Mouse (Mus musculus) liver, embryonic 11.5 days (tissue): ENCODE data around the gene Sf3a2. TPM values are rescaled to one million over a fixed set of nuclear protein-coding genes. Genes with fewer than 3 reads are reported as not detected.

Experiments used
- ATAC-seq: fragments of 200-750 bp; cut with Nextera tagmentation; replicated peaks from 2 replicates; pipeline ENCODE4 v1.8.0; 2017; ENCODE audit warnings: moderate number of reproducible peaks, mild to moderate bottlenecking, moderate TSS enrichment, moderate library complexity; ENCODE audit not compliant: low FRiP score
- DNase-seq: peaks from one replicate; pipeline ENCODE4 v3.0.0-alpha.2; 2017; ENCODE audit warnings: low spot score
- H3K27ac ChIP-seq: fragments of 300-500 bp; sonication (generic); 2 replicates; pipeline ENCODE4 v1.5.1; 2014; ENCODE audit warnings: mild to moderate bottlenecking, low read depth, low read length, control low read depth
- H3K27me3 ChIP-seq: fragments of 300-500 bp; sonication (generic); replicated peaks from 2 replicates; pipeline ENCODE4 v1.6.1; 2014; ENCODE audit warnings: low read length, mixed read lengths; ENCODE audit not compliant: control insufficient read depth, insufficient read depth
- H3K36me3 ChIP-seq: fragments of 300-500 bp; sonication (generic); 2 replicates; pipeline ENCODE4 v1.6.1; 2014; ENCODE audit warnings: mild to moderate bottlenecking, low read length, moderate library complexity, mixed read lengths; ENCODE audit not compliant: control insufficient read depth, insufficient read depth
- H3K4me1 ChIP-seq: fragments of 300-500 bp; sonication (generic); replicated peaks from 2 replicates; pipeline ENCODE4 v1.6.1; 2014; ENCODE audit warnings: low read length, mixed read lengths; ENCODE audit not compliant: control insufficient read depth, insufficient read depth
- H3K4me2 ChIP-seq: fragments of 300-500 bp; sonication (generic); 2 replicates; pipeline ENCODE4 v1.6.1; 2014; ENCODE audit warnings: mild to moderate bottlenecking, control low read depth, moderate library complexity
- H3K4me3 ChIP-seq: fragments of 300-500 bp; sonication (generic); 2 replicates; pipeline ENCODE4 v1.5.1; 2014; ENCODE audit warnings: low read depth, low read length, control low read depth
- H3K9ac ChIP-seq: fragments of 300-500 bp; sonication (generic); 2 replicates; pipeline ENCODE4 v1.6.1; 2014; ENCODE audit warnings: low read depth, low read length, control low read depth
- H3K9me3 ChIP-seq: fragments of 300-500 bp; sonication (generic); 2 replicates; pipeline ENCODE4 v1.6.1; 2016; ENCODE audit warnings: low read length, inconsistent platforms, mixed read lengths; ENCODE audit not compliant: control insufficient read depth
- WGBS: fragments of 180-500 bp; shearing (Covaris S2); extraction: QIAGEN DNeasy Blood & Tissue Kit; methylation state at CpG from one replicate; pipeline ENCODE4 v1.1.7; 2014; 5-methylcytosine and 5-hydroxymethylcytosine counted together
- polyA plus RNA-seq: library from polyadenylated mRNA; unstranded; fragments of >200 nt; fragmentation: Nextera tagmentation; extraction: Ambion mirVana; gene quantifications from 2 replicates; pipeline ENCODE4 v1.2.1, GENCODE M21; 2014

Gene Sf3a2
- polyA plus RNA-seq, 1 experiment from 2014 or later: 121 TPM

DNA sequence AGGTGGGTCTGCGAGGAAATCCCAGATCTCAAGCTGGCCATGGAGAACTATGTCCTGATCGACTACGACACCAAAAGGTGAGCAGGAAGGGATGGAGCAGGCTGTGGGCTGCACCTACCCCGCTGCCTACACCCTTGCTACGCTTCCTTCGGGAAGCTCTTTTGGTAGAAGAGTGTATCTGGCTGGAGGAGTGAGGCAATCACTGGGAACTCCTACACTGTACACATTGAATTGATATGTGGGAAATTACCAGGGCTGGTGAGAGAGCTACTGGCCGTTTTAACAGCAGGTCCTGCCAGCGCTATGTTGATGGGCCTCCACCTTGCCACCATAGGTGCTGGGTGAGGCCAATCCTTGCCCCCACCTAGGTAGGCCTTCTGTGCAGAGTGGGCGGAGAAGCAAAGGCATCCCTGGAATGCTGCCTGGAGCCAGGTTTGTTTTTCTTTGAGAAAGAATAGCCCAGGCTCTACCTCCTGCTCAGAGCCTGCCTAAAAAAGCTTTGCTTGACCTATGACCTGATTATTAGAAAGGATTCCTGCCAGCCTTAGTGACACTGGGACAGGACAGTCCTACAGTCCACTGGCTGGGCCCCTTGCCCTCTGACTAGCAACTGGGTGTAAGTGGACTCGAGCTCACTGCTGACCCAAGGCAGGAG is 31.7 kb upstream of the Sf3a2 start:
- Histone ChIP-seq H3K36me3 (peaks cover 44% of the 10 kb centered on the region), H3K27me3 (no peaks in the 10 kb centered on the region), H3K4me1 (peaks cover 9% of the 10 kb centered on the region), H3K4me2 (no peak overlapping the region), H3K4me3 (no peak overlapping the region), H3K9ac (no peak overlapping the region), H3K9me3 (no peaks in the 10 kb centered on the region), H3K27ac (no peak overlapping the region)
- DNase-seq (no peak), ATAC-seq (no peak)
- WGBS: 83% methylated on average over 10 of the region's 10 CpGs

DNA sequence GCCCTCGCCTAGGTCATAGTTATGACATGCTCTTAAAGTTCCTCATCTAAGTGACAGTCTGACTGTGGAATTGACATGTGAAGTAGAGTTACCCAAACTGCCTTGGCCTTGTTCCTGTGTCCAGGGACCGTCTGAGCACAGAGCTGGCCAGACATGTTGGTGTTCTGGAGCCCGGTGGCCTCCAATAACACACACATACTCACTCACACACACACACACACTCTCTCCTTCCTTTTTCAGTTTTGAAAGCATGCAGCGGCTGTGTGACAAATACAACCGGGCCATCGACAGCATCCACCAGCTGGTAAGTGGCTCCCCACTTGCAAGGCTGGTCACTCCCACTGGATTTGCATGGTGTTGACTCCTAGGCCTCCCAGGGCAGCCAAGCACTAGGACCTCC is 29.6 kb upstream of the Sf3a2 start:
- ATAC-seq (no peak), DNase-seq (no peak)
- H3K4me3 ChIP-seq: no peak overlapping the region
- no peaks in the 10 kb centered on the region for H3K9me3 ChIP-seq
- H3K27ac ChIP-seq: no peak overlapping the region
- peaks cover 55% of the 10 kb centered on the region for H3K36me3 ChIP-seq
- no peaks in the 10 kb centered on the region for H3K27me3 ChIP-seq
- H3K4me1 ChIP-seq: peaks cover 9% of the 10 kb centered on the region
- no peak overlapping the region for H3K4me2 ChIP-seq
- 89% methylated on average over 6 of the region's 6 CpGs for WGBS
- no peak overlapping the region for H3K9ac ChIP-seq

DNA sequence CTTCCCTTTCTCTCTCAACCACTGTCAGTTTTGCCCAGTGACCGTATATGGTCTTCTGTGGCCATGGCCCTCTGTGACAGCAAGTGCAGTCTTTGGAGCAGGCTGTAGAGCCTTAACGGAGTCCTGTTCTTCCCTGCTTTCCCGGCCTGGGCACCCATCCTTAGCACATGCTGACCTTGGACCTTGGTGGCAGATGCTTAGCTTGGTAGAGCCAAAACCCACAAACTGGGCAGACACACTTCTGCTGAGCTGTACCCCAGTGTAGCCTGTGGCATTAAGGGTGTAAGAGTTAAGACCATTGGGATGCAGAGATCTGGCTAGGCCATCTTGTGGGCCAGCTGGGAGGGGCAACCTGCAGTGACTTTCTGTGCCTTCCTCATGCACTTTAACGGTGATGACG is 24.2 kb upstream of the Sf3a2 start:
- DNase-seq (no peak), ATAC-seq (no peak)
- Histone ChIP-seq H3K4me2 (no peak overlapping the region), H3K27ac (peak overlapping the region; percentile 58; the same call in 1 of the 2 replicates), H3K27me3 (no peaks in the 10 kb centered on the region), H3K36me3 (peaks cover 67% of the 10 kb centered on the region), H3K9me3 (no peaks in the 10 kb centered on the region), H3K4me3 (no peak overlapping the region), H3K9ac (no peak overlapping the region), H3K4me1 (peaks cover 20% of the 10 kb centered on the region)
- 75% methylated on average over 5 of the region's 5 CpGs for WGBS

DNA sequence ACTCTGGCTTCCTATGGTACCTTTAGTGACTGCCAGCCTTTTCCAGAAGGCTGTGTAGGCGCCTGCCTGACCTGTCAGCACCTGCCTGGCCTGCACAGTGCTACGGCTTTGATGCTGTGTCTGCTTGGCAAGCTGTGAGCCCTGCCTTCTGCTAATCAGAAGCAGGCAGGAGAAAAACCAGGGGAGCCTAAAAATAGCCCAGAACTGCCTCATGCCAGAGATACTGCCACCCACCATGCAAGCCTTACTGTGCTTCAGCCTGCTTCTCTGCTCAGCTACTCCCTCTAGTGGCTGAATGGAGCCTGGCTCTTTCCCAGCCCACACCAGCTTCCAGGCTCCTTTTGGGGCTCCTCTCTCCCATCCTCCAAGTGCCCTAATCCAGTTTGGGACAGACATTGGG is 23.4 kb upstream of the Sf3a2 start:
- ATAC-seq (peak; percentile 90), DNase-seq (peak; percentile 70)
- H3K4me3 ChIP-seq: no peak overlapping the region
- H3K9ac ChIP-seq: no peak overlapping the region
- peaks cover 20% of the 10 kb centered on the region for H3K4me1 ChIP-seq
- no peak overlapping the region for H3K4me2 ChIP-seq
- 24% methylated on average over 2 of the region's 2 CpGs for WGBS
- H3K9me3 ChIP-seq: no peaks in the 10 kb centered on the region
- H3K27ac ChIP-seq: peak overlapping the region; percentile 58; the same call in 1 of the 2 replicates
- peaks cover 67% of the 10 kb centered on the region for H3K36me3 ChIP-seq
- no peaks in the 10 kb centered on the region for H3K27me3 ChIP-seq

DNA sequence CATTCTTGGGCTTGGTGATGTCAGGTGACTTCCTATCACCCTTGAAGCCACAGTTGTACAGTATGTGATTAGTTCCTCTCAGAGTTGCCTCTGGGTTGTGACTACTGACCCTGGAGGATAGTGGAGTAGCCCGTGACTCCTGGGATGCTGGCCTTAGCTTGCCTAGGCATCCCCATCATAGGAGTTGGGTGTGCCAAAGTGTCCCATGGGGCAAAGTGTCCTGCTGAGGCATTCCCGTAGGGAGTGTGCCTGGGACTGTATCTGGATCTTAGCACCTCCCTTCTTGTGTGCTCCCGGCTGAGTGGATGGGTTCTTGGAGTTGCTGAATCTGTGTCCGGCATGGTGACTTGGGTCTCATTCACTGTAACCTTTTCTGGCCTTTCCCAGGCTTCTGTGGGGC is 23.0 kb upstream of the Sf3a2 start:
- WGBS: 84% methylated on average over 4 of the region's 4 CpGs
- peaks cover 20% of the 10 kb centered on the region for H3K4me1 ChIP-seq
- no peak overlapping the region for H3K4me2 ChIP-seq
- H3K9me3 ChIP-seq: no peaks in the 10 kb centered on the region
- no peaks in the 10 kb centered on the region for H3K27me3 ChIP-seq
- ATAC-seq (peak; percentile 15; the same call in 1 of the 2 replicates), DNase-seq (no peak)
- H3K4me3 ChIP-seq: no peak overlapping the region
- H3K9ac ChIP-seq: no peak overlapping the region
- H3K36me3 ChIP-seq: peaks cover 64% of the 10 kb centered on the region
- H3K27ac ChIP-seq: no peak overlapping the region

DNA sequence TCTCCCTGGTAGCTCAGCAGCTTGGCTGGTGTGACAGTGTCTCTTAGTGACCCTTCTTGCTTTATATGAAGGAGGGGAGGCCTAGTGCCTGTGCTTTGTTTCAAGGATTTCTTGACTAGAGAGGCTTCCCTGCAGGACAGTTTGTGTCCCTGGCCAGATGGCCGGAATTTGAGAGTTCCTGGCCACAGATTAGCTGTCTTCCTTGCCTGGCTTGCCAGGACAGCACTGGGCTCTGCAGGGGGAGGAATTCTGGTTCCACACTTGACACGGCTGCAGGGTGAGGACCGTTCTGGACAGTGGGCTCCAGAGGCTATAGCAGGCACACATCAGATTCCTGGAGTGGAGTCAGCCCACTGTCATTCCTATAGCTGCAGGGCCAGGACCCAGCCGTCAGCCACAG is 22.3 kb upstream of the Sf3a2 start:
- Histone ChIP-seq H3K27ac (no peak overlapping the region), H3K9ac (no peak overlapping the region)

DNA sequence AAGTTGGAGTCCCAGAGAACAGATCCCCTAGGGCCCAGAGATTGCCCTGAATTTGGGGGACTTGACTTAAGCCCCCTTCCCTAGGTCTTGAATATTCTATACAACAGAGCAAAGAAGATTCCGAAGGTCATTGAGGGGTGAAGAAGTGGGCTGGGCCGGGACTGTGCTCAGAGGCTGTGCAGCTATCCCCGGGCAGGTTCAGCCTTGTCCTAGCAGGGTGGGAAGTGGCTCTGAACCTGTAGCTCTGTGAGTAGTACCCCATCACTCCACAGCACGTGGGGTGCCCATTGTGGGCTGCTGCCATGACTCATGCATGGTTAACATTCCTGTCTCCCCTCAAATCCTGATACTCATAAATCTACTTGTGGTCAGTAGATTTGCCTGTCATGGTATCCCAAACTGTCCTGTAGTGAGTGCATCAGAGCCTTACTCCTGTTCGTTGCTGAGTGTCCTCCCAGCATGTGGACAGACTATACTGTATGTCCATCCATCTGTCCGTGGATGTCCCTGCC is 21.6 kb upstream of the Sf3a2 start:
- Histone ChIP-seq H3K9me3 (no peaks in the 10 kb centered on the region), H3K9ac (no peak overlapping the region), H3K36me3 (peaks cover 62% of the 10 kb centered on the region), H3K27ac (no peak overlapping the region), H3K4me1 (peaks cover 15% of the 10 kb centered on the region), H3K27me3 (no peaks in the 10 kb centered on the region), H3K4me3 (no peak overlapping the region), H3K4me2 (no peak overlapping the region)
- no peak for ATAC-seq
- DNase-seq: no peak
- 85% methylated on average over 6 of the region's 6 CpGs for WGBS

More for the DNA sequence above, 22.3 kb upstream of the Sf3a2 start:
- Histone ChIP-seq H3K4me3 (no peak overlapping the region), H3K36me3 (peaks cover 63% of the 10 kb centered on the region), H3K9me3 (no peaks in the 10 kb centered on the region), H3K4me2 (no peak overlapping the region), H3K4me1 (peaks cover 15% of the 10 kb centered on the region), H3K27me3 (no peaks in the 10 kb centered on the region)
- no peak for ATAC-seq
- no peak for DNase-seq
- 86% methylated on average over 4 of the region's 4 CpGs for WGBS

DNA sequence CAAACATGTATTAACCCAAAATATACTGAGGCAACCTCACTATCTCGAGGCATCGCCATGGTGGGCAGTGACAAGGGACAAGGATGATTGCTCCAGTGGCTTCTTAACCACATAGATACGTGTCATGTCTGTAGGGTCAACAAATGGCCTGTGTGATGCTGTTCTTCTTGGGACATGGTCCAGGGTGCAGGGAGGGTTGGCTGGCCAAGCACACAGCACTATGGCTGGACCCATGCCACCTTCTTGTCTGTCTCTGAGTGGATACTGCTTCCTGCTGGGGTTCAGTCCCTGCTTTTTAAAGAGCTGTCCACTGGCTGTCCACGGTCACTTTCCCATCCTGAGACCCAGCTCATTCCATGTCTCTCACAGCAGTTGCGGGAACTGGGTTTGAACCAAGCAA is 20.9 kb upstream of the Sf3a2 start:
- Histone ChIP-seq H3K9ac (no peak overlapping the region), H3K4me2 (no peak overlapping the region), H3K36me3 (peaks cover 65% of the 10 kb centered on the region), H3K27ac (no peak overlapping the region), H3K4me3 (no peak overlapping the region), H3K9me3 (no peaks in the 10 kb centered on the region), H3K27me3 (no peaks in the 10 kb centered on the region), H3K4me1 (peaks cover 15% of the 10 kb centered on the region)
- no peak for ATAC-seq
- DNase-seq: no peak
- WGBS: 87% methylated on average over 5 of the region's 5 CpGs

DNA sequence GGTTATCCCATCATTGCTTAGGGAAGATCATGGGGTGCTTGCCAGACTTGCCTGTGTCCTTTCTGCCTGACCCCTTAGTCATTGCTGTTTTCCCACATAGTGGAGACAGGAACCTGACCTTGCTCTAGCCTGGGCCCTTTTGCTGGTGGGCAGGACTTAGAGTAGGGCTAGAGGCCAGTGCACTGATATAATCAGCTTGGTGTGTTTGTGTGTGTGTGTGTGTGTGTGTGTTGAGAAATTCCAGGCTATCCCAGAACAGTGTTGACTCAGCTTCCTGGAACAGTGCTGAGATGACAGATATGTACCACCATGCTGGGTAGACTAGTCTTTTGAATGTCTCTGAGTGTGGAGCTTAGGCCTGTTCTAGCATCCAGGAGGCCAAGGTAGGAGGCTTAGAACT is 18.4 kb upstream of the Sf3a2 start:
- Histone ChIP-seq H3K27ac (no peak overlapping the region), H3K36me3 (peaks cover 63% of the 10 kb centered on the region), H3K9ac (no peak overlapping the region), H3K9me3 (no peaks in the 10 kb centered on the region), H3K4me2 (no peak overlapping the region), H3K4me3 (no peak overlapping the region), H3K4me1 (no peaks in the 10 kb centered on the region), H3K27me3 (no peaks in the 10 kb centered on the region)
- ATAC-seq (no peak), DNase-seq (no peak)
